Mouse (Mus musculus) right cerebral cortex, postnatal 4 days (tissue): ENCODE data around the gene Olfr27.

Experiments used
- DNase-seq: peaks from one replicate; pipeline ENCODE4 v3.0.0-alpha.2; 2022

Olfr27 gene

GRCm38 (mm10) chr9:39127831-39128230 lies at the start of gene Olfr27:
Olfr27 (plus strand) TSS chr9:39128131.
- no peak for DNase-seq

DNA sequence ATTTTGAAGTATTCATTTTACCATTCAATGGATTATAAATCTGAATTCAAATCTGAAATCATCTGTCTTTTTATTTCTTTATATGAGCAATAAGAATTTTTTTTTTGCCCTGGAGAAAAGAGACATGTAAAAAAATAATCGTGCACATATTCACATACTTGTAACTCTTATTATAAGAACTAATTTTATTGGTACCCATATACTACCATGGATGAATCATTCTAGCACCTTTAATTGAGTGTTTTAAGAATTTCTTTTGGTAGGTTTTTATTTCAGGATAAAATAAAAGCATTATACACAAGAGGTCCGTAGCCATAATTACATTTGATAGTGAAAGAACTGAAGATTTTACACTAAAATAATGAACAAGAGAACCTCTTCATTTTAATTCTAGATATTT lies 49.1 kb upstream of the Olfr27 start, which contains the start of gene Olfr938:
Gene Olfr938 (minus strand): TSS at position 101 of the 400 bp plus-strand sequence.
- no peak for DNase-seq

DNA sequence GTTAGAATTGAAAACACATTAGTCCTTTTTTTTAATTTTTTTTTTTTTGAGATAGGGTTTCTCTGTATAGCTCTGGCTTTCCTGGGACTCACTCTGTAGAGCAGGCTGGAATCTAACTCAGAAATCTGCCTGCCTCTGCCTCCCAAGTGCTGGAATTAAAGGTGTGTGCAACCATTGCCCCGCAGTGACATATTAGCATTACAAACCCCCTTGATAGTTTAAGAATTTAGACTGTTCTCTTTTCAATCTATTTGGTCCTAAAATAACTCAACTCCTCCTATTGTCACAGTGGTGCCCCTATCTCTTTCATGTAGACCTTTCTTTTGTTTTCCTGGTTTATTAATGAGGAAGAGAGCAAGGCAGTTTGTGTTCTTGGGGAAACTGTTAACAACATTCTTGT lies 605 bp upstream of the Olfr27 start:
- DNase-seq = no peak

GRCm38 (mm10) chr9:39152401-39152800 lies 24.5 kb downstream of the Olfr27 start:
- no peak for DNase-seq

DNA sequence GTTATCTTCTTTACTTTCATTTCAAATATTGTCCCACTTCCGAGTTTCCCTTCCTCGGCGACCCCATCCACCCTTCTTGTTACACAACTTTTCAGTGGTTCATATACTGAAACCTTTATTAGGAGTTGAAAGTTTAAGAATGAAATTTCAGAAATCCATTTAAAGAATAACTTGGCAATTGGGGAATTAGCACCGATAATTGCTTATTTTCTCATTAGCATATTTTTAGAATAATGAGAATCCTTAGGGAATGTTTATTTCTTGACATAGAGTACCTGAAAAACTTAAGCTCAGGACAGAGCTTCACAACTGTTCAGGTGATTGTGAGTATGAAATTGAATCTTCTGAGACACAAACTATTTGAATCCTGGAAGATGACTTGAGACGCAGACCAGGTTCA lies 38.1 kb downstream of the Olfr27 start, which contains the start of gene Olfr943:
Gene Olfr943 (plus strand): TSS at position 301 of the 400 bp plus-strand sequence.
- DNase-seq = no peak
